Mouse (Mus musculus) stomach, postnatal 0 days (tissue): ENCODE measurements around the gene Gm3012. TPM values are rescaled to one million over a fixed set of nuclear protein-coding genes. Genes with fewer than 3 reads are reported as not detected.
"Not testable (repeated sequence)": the region's sequence is repeated elsewhere in the genome, so short reads cannot be mapped to it uniquely, and the experiment has no call there.

Experiments used
- ATAC-seq: fragments of 200-750 bp; cut with Nextera tagmentation; 2 replicates; pipeline ENCODE4 v1.8.0; 2017; ENCODE audit not compliant: low FRiP score, low TSS enrichment
- DNase-seq: peaks from one replicate; pipeline ENCODE4 v3.0.0-alpha.2; 2016; ENCODE audit warnings: low spot score
- H3K27ac ChIP-seq: fragments of 300-500 bp; sonication (generic); replicated peaks from 2 replicates; pipeline ENCODE4 v1.5.1; 2014; ENCODE audit warnings: mild to moderate bottlenecking, control low read depth
- H3K27me3 ChIP-seq: fragments of 300-500 bp; sonication (generic); 2 replicates; pipeline ENCODE4 v1.6.1; 2014; ENCODE audit warnings: low read length; ENCODE audit not compliant: control insufficient read depth, insufficient read depth
- H3K36me3 ChIP-seq: fragments of 300-500 bp; sonication (generic); 2 replicates; pipeline ENCODE4 v1.6.1; 2014; ENCODE audit warnings: low read length, mixed read lengths; ENCODE audit not compliant: control insufficient read depth, insufficient read depth
- H3K4me1 ChIP-seq: fragments of 300-500 bp; sonication (generic); replicated peaks from 2 replicates; pipeline ENCODE4 v1.6.1; 2014; ENCODE audit warnings: antibody characterized with exemption; ENCODE audit not compliant: control insufficient read depth, insufficient read depth
- H3K4me2 ChIP-seq: fragments of 300-500 bp; sonication (generic); replicated peaks from 2 replicates; pipeline ENCODE4 v1.6.1; 2014; ENCODE audit warnings: low read depth, mild to moderate bottlenecking, control low read depth, moderate library complexity
- H3K4me3 ChIP-seq: fragments of 300-500 bp; sonication (generic); 2 replicates; pipeline ENCODE4 v1.5.1; 2014; ENCODE audit warnings: low read depth, low read length, control low read depth
- H3K9ac ChIP-seq: fragments of 300-500 bp; sonication (generic); 2 replicates; pipeline ENCODE4 v1.6.1; 2014; ENCODE audit warnings: mild to moderate bottlenecking, low read length, control low read depth, mixed read lengths
- H3K9me3 ChIP-seq: fragments of 300-500 bp; sonication (generic); 2 replicates; pipeline ENCODE4 v1.6.1; 2016; ENCODE audit warnings: low read length; ENCODE audit not compliant: control insufficient read depth
- WGBS: fragments of 180-500 bp; shearing (Covaris S2); extraction: QIAGEN DNeasy Blood & Tissue Kit; methylation state at CpG from one replicate; pipeline ENCODE4 v1.1.7; 2014; 5-methylcytosine and 5-hydroxymethylcytosine counted together
- polyA plus RNA-seq: library from polyadenylated mRNA; unstranded; fragments of >200 nt; fragmentation: Nextera tagmentation; extraction: Ambion mirVana; gene quantifications from 2 replicates; pipeline ENCODE4 v1.2.1, GENCODE M21; 2015

The Gm3012 gene
- not detected in 2 replicates for polyA plus RNA-seq

DNA sequence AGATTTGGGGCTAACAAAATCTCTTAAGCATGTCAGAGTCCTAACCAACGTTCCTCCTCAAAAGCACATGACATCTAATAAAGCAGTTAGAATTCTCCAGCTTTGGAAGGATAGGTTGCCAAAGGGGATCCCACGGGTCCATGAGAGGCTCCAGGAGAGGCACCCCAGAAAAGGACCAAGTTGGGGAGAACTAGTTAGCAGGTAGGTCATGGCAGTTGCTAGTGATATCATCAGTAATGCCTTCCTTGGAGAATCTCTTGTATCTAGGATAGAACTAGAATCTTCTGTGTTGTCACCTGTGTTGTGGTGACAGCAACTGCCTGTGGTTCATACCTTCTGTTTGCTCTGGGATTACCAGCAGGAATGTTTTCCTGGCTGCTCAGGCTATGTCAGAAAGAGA lies at the start of gene Gm3012:
Gene Gm3012, plus strand, starts transcription at position 301 of the 400 bp plus-strand sequence.
- not testable (repeated sequence) for H3K9me3 ChIP-seq, H3K36me3 ChIP-seq, DNase-seq, H3K4me3 ChIP-seq, H3K27ac ChIP-seq, H3K9ac ChIP-seq, H3K4me1 ChIP-seq, H3K4me2 ChIP-seq, H3K27me3 ChIP-seq, ATAC-seq
- no CpG with 5 or more reads among the region's 2 CpGs for WGBS

GRCm38 (mm10) chr14:3651730-3652129 lies 17.4 kb downstream of the Gm3012 start, which contains the start of gene Gm3020:
Gene Gm3020 (plus strand): TSS chr14:3652030.
- H3K4me2 ChIP-seq, H3K9me3 ChIP-seq, ATAC-seq, DNase-seq, H3K36me3 ChIP-seq, H3K4me1 ChIP-seq, H3K27me3 ChIP-seq, H3K9ac ChIP-seq, H3K4me3 ChIP-seq, H3K27ac ChIP-seq: not testable (repeated sequence)
- no CpG with 5 or more reads among the region's 32 CpGs for WGBS

DNA sequence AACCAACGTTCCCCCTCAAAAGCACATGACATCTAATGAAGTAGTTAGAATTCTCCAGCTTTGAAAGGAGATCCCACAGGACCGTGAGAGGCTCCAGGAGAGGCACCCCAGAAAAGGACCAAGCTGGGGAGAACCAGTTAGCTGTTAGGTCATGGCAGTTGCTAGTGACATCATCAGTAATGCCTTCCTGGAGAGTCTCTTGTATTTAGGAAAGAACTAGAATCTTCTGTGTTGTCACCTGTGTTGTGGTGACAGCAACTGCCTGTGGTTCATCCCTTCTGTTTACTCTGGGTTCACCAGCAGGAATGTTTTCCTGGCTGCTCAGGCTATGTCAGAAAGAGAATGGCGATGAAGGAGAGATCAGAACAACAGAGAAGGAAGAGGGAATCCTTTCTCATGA lies 54.2 kb downstream of the Gm3012 start, which contains the start of gene Gm3043:
Gene Gm3043, plus strand, starts transcription at position 301 of the 400 bp plus-strand sequence.
- not testable (repeated sequence) for DNase-seq, H3K4me2 ChIP-seq, H3K9me3 ChIP-seq, H3K9ac ChIP-seq, H3K4me3 ChIP-seq, H3K4me1 ChIP-seq, H3K27ac ChIP-seq, ATAC-seq, H3K36me3 ChIP-seq, H3K27me3 ChIP-seq
- no CpG with 5 or more reads among the region's 3 CpGs for WGBS

Other genes starting within 250 kb of the Gm3012 start
- gene Gm10413, start 239.4 kb upstream of the Gm3012 start, polyA plus RNA-seq: not detected in 2 replicates
- gene Gm10409, start 221.9 kb upstream of the Gm3012 start, polyA plus RNA-seq: 0.22 and 0.32 TPM in 2 replicates
- 0.13 and 0.67 TPM in 2 replicates for gene Gm3005, start 206.4 kb upstream of the Gm3012 start, polyA plus RNA-seq
- 0.08 TPM in 1 of 2 replicates, not detected in the other for gene Gm10408, start 185.1 kb upstream of the Gm3012 start, polyA plus RNA-seq
- gene Gm3020, start 17.5 kb downstream of the Gm3012 start, polyA plus RNA-seq: 0.22 and 0.32 TPM in 2 replicates
- not detected in 2 replicates for gene Gm3043, start 54.3 kb downstream of the Gm3012 start, polyA plus RNA-seq
- not detected in 2 replicates for gene Gm3002, start 175.6 kb downstream of the Gm3012 start, polyA plus RNA-seq
- 0.53 TPM in 1 of 2 replicates, not detected in the other for gene Gm3033, start 211.7 kb downstream of the Gm3012 start, polyA plus RNA-seq
- gene Gm2916, start 249.7 kb downstream of the Gm3012 start, polyA plus RNA-seq: 0.19 TPM in 1 of 2 replicates, not detected in the other